Mouse (Mus musculus) hindbrain, postnatal 0 days (tissue): ENCODE results near the gene Zfp933. TPM values are rescaled to one million over a fixed set of nuclear protein-coding genes. Genes with fewer than 3 reads are reported as not detected.

ENCODE experiments used
- ATAC-seq: fragments of 200-750 bp; cut with Nextera tagmentation; 2 replicates; pipeline ENCODE4 v1.8.0; 2017; ENCODE audit warnings: mild to moderate bottlenecking, moderate TSS enrichment, moderate library complexity
- DNase-seq: peaks from one replicate; pipeline ENCODE4 v3.0.0-alpha.2; 2015; ENCODE audit warnings: low spot score
- H3K27ac ChIP-seq: fragments of 300-500 bp; sonication (generic); 2 replicates; pipeline ENCODE4 v1.5.1; 2014; ENCODE audit warnings: mild to moderate bottlenecking
- H3K27me3 ChIP-seq: fragments of 300-500 bp; sonication (generic); 2 replicates; pipeline ENCODE4 v1.6.1; 2014; ENCODE audit warnings: low read length, mixed read lengths; ENCODE audit not compliant: insufficient read depth
- H3K36me3 ChIP-seq: fragments of 300-500 bp; sonication (generic); 2 replicates; pipeline ENCODE4 v1.6.1; 2014; ENCODE audit warnings: low read length, mixed read lengths; ENCODE audit not compliant: insufficient read depth
- H3K4me1 ChIP-seq: fragments of 300-500 bp; sonication (generic); 2 replicates; pipeline ENCODE4 v1.6.1; 2014; ENCODE audit warnings: antibody characterized with exemption, low read length, mixed read lengths; ENCODE audit not compliant: insufficient read depth
- H3K4me2 ChIP-seq: fragments of 300-500 bp; sonication (generic); 2 replicates; pipeline ENCODE4 v1.6.1; 2014; ENCODE audit warnings: low read depth, mild to moderate bottlenecking, low read length, moderate library complexity, mixed read lengths
- H3K4me3 ChIP-seq: fragments of 300-500 bp; sonication (generic); 2 replicates; pipeline ENCODE4 v1.5.1; 2014; ENCODE audit warnings: low read length
- H3K9ac ChIP-seq: fragments of 300-500 bp; sonication (generic); replicated peaks from 2 replicates; pipeline ENCODE4 v1.6.1; 2014; ENCODE audit warnings: mild to moderate bottlenecking, low read length, moderate library complexity, mixed read lengths
- H3K9me3 ChIP-seq: fragments of 300-500 bp; sonication (generic); 2 replicates; pipeline ENCODE4 v1.6.1; 2016; ENCODE audit warnings: low read length, mixed read lengths
- CTCF ChIP-seq: IDR thresholded peaks from 2 replicates; pipeline ENCODE4 v1.5.1; 2016; ENCODE audit warnings: antibody characterized with exemption, control low read depth, low read depth
- WGBS: fragments of 180-500 bp; shearing (Covaris S2); extraction: QIAGEN DNeasy Blood & Tissue Kit; methylation state at CpG from one replicate; pipeline ENCODE4 v1.1.7; 2014; 5-methylcytosine and 5-hydroxymethylcytosine counted together
- polyA plus RNA-seq: library from polyadenylated mRNA; unstranded; fragments of >200 nt; fragmentation: Nextera tagmentation; extraction: Ambion mirVana; gene quantifications from 2 replicates; pipeline ENCODE4 v1.2.1, GENCODE M21; 2015
- total RNA-seq: library from RNA; depleted of rRNA; stranded (reverse); fragments of >200 nt; gene quantifications from 2 replicates; pipeline ENCODE4 v1.2.3, GENCODE M21; 2014; rRNA removed

The Zfp933 gene
- total RNA-seq (8.1 and 8.3 TPM in 2 replicates), polyA plus RNA-seq (3.1 and 5.2 TPM in 2 replicates)

- no peak for TF ChIP-seq CTCF
- Histone ChIP-seq H3K36me3 (peaks cover 10% of the 10 kb centered on the region), H3K4me3 (peak within 1 kb of the TSS; percentile 91), H3K4me1 (peaks cover 5% of the 10 kb centered on the region), H3K27me3 (no peaks in the 10 kb centered on the region), H3K9me3 (peaks cover 15% of the 10 kb centered on the region), H3K9ac (peak within 1 kb of the TSS; percentile 78), H3K27ac (peak within 1 kb of the TSS; percentile 70), H3K4me2 (peak within 1 kb of the TSS; percentile 70)
- peak; percentile 95 for ATAC-seq
- peak; percentile 96 for DNase-seq
- WGBS: 2% methylated on average over 23 of the region's 23 CpGs
Observed at GRCm38 (mm10) chr4:147847614-147848583, at the start of gene Zfp933. Gene Zfp933 (minus strand): TSS chr4:147848366.

GRCm38 (mm10) chr4:147897348-147897747, 49.2 kb upstream of the Zfp933 start:
- H3K9ac ChIP-seq: no peak overlapping the region
- 89% methylated on average over 3 of the region's 3 CpGs for WGBS
- no peak overlapping the region for H3K27ac ChIP-seq
- peaks cover 64% of the 10 kb centered on the region for H3K36me3 ChIP-seq
- no peak for DNase-seq
- TF ChIP-seq CTCF: no peak
- no peaks in the 10 kb centered on the region for H3K4me1 ChIP-seq
- no peak for ATAC-seq
- no peak overlapping the region for H3K4me3 ChIP-seq
- no peaks in the 10 kb centered on the region for H3K27me3 ChIP-seq
- H3K4me2 ChIP-seq: no peak overlapping the region
- no peaks in the 10 kb centered on the region for H3K9me3 ChIP-seq

GRCm38 (mm10) chr4:147896411-147896810, 48.2 kb upstream of the Zfp933 start:
- Histone ChIP-seq H3K9ac (no peak overlapping the region), H3K36me3 (peaks cover 65% of the 10 kb centered on the region), H3K27me3 (no peaks in the 10 kb centered on the region), H3K4me2 (no peak overlapping the region), H3K9me3 (no peaks in the 10 kb centered on the region), H3K27ac (no peak overlapping the region), H3K4me1 (no peaks in the 10 kb centered on the region), H3K4me3 (no peak overlapping the region)
- WGBS: 70% methylated on average over 1 of the region's 1 CpGs
- TF ChIP-seq CTCF: no peak
- ATAC-seq (no peak), DNase-seq (no peak)

- Histone ChIP-seq H3K27ac (no peak overlapping the region), H3K36me3 (peaks cover 68% of the 10 kb centered on the region), H3K4me2 (no peak overlapping the region), H3K27me3 (no peaks in the 10 kb centered on the region), H3K9ac (no peak overlapping the region), H3K4me1 (no peaks in the 10 kb centered on the region), H3K4me3 (no peak overlapping the region), H3K9me3 (no peaks in the 10 kb centered on the region)
- ATAC-seq: no peak
- TF ChIP-seq CTCF: no peak
- WGBS: 96% methylated on average over 4 of the region's 4 CpGs
- no peak for DNase-seq
Observed at GRCm38 (mm10) chr4:147895815-147896330, 47.7 kb upstream of the Zfp933 start.

GRCm38 (mm10) chr4:147890341-147890740, 42.2 kb upstream of the Zfp933 start:
- Histone ChIP-seq H3K4me3 (no peak overlapping the region), H3K27me3 (no peaks in the 10 kb centered on the region), H3K4me1 (no peaks in the 10 kb centered on the region), H3K27ac (no peak overlapping the region), H3K4me2 (no peak overlapping the region), H3K9ac (no peak overlapping the region), H3K36me3 (peaks cover 65% of the 10 kb centered on the region), H3K9me3 (no peaks in the 10 kb centered on the region)
- DNase-seq (no peak), ATAC-seq (no peak)
- no peak for TF ChIP-seq CTCF
- WGBS: 91% methylated on average over 6 of the region's 6 CpGs

- DNase-seq (no peak), ATAC-seq (no peak)
- peaks cover 75% of the 10 kb centered on the region for H3K36me3 ChIP-seq
- 82% methylated on average over 4 of the region's 4 CpGs for WGBS
- no peak for TF ChIP-seq CTCF
- H3K4me2 ChIP-seq: no peak overlapping the region
- H3K9ac ChIP-seq: no peak overlapping the region
- no peaks in the 10 kb centered on the region for H3K4me1 ChIP-seq
- H3K9me3 ChIP-seq: no peaks in the 10 kb centered on the region
- no peaks in the 10 kb centered on the region for H3K27me3 ChIP-seq
- H3K4me3 ChIP-seq: no peak overlapping the region
- no peak overlapping the region for H3K27ac ChIP-seq
Observed at GRCm38 (mm10) chr4:147888237-147888636, 40.1 kb upstream of the Zfp933 start.
